8 mouse cellular contexts compared by ENCODE assay signal in the genomic region with DNA sequence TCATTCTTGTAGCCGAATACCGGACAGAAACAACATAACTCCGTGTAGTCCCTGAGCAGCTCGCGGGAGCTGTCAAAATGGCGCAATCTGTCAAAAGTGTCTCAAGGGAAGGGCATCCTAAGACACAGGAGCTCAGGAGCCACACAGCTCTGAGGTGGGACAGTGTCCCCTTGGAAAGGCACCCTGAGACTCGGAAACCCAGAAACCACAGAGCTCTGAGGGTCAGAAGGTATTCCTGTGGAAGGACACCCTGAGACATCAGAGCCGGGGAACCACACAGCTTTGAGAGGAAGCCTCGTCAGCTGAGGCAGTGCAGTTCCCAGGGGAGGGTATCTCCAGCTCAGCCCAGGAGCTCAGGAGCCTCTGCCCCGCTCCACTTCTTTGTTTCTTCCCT. TPM values are rescaled to one million over a fixed set of nuclear protein-coding genes. Genes with fewer than 3 reads are reported as not detected.
A peak's percentile ranks its signal among the peaks of the same experiment; 100 is the strongest.
DNase-seq lines count a peak whose midpoint lies in the region; ATAC-seq and TF ChIP-seq lines count a peak whose summit lies in the region.

No protein-coding gene starts in this region.

- no peak for TF ChIP-seq CTCF in bone marrow, adult 2 months (IDR thresholded peaks at IDR 0.05; ENCODE audit: control insufficient read depth, insufficient read depth, low read length)

- H3K36me3 ChIP-seq in forebrain, embryonic 13.5 days (ENCODE audit: poor library complexity, severe bottlenecking) = peaks cover 13% of the 10 kb centered on the region; the same call in 1 of the 2 replicates
- 0 out of 2 replicates have a peak, but pooled peaks cover 4% of the 10 kb centered on the region for H3K36me3 ChIP-seq in intestine, embryonic 16.5 days (ENCODE audit: control insufficient read depth, insufficient read depth, low read length)
- H3K36me3 ChIP-seq in midbrain, embryonic 13.5 days = no peaks in the 10 kb centered on the region

- H3K4me3 ChIP-seq in bone marrow, adult 2 months (replicated peaks; ENCODE audit: control insufficient read depth, low read depth, low read length) = peak overlapping the region; percentile 79
- peak overlapping the region; percentile 73 for H3K4me3 ChIP-seq in forebrain, embryonic 13.5 days
- H3K4me3 ChIP-seq in intestine, embryonic 16.5 days (ENCODE audit: low read length) = peak overlapping the region; percentile 94
- H3K4me3 ChIP-seq in midbrain, embryonic 13.5 days (replicated peaks) = peak overlapping the region; percentile 83

- H3K4me1 ChIP-seq in bone marrow, adult 2 months (ENCODE audit: control insufficient read depth, insufficient read depth, low read length) = peaks cover 2% of the 10 kb centered on the region
- H3K4me1 ChIP-seq in forebrain, embryonic 13.5 days = peaks cover 28% of the 10 kb centered on the region
- peaks cover 10% of the 10 kb centered on the region for H3K4me1 ChIP-seq in intestine, embryonic 16.5 days (ENCODE audit: control insufficient read depth, insufficient read depth, low read length)
- H3K4me1 ChIP-seq in midbrain, embryonic 13.5 days (replicated peaks) = peaks cover 21% of the 10 kb centered on the region

- peak overlapping the region; percentile 75 for H3K4me2 ChIP-seq in forebrain, embryonic 13.5 days
- peak overlapping the region; percentile 83 for H3K4me2 ChIP-seq in intestine, embryonic 16.5 days (ENCODE audit: low read depth, low read length)
- H3K4me2 ChIP-seq in midbrain, embryonic 13.5 days (replicated peaks) = peak overlapping the region; percentile 77

- peak; percentile 71 for ATAC-seq in forebrain, embryonic 13.5 days
- ATAC-seq in intestine, embryonic 16.5 days = peak; percentile 62
- peak; percentile 81 for ATAC-seq in midbrain, embryonic 13.5 days

- TF ChIP-seq POLR2A in bone marrow, adult 2 months (IDR thresholded peaks at IDR 0.05; ENCODE audit: borderline replicate concordance, control insufficient read depth, low read depth, low read length) = no peak

- WGBS in bone marrow, adult 2 months = 1% methylated on average over 10 of the region's 10 CpGs
- 2% methylated on average over 10 of the region's 10 CpGs for WGBS in forebrain, embryonic 13.5 days
- WGBS in intestine, embryonic 16.5 days = 4% methylated on average over 10 of the region's 10 CpGs
- WGBS in midbrain, embryonic 13.5 days = 3% methylated on average over 10 of the region's 10 CpGs

- H3K9me3 ChIP-seq in forebrain, embryonic 13.5 days (replicated peaks) = no peaks in the 10 kb centered on the region
- H3K9me3 ChIP-seq in intestine, embryonic 16.5 days (ENCODE audit: control insufficient read depth, low read length) = no peaks in the 10 kb centered on the region
- H3K9me3 ChIP-seq in midbrain, embryonic 13.5 days = no peaks in the 10 kb centered on the region

- H3K27me3 ChIP-seq in forebrain, embryonic 13.5 days = no peaks in the 10 kb centered on the region
- no peaks in the 10 kb centered on the region for H3K27me3 ChIP-seq in intestine, embryonic 16.5 days (replicated peaks; ENCODE audit: control insufficient read depth, insufficient read depth, low read length)
- no peaks in the 10 kb centered on the region for H3K27me3 ChIP-seq in midbrain, embryonic 13.5 days

- peak overlapping the region; percentile 94 for H3K27ac ChIP-seq in bone marrow, adult 2 months (ENCODE audit: control insufficient read depth, insufficient read depth, low read depth, low read length, poor library complexity)
- peak overlapping the region; percentile 95 for H3K27ac ChIP-seq in forebrain, embryonic 13.5 days
- peak overlapping the region; percentile 84 for H3K27ac ChIP-seq in intestine, embryonic 16.5 days (ENCODE audit: low read length)
- H3K27ac ChIP-seq in midbrain, embryonic 13.5 days = peak overlapping the region; percentile 98

- peak; percentile 38 for DNase-seq in kidney, postnatal 10 days
- DNase-seq in kidney, adult 9 months = no peak
- DNase-seq in layer of hippocampus, postnatal 36 days = no peak
- no peak for DNase-seq in c-Kit-positive CD71-positive TER-119-positive erythroid progenitor cells, embryonic 14.5 days (ENCODE audit: low spot score)

- peak overlapping the region; percentile 79 for H3K9ac ChIP-seq in forebrain, embryonic 13.5 days
- peak overlapping the region; percentile 71 for H3K9ac ChIP-seq in intestine, embryonic 16.5 days (ENCODE audit: low read depth, low read length)
- H3K9ac ChIP-seq in midbrain, embryonic 13.5 days (replicated peaks) = peak overlapping the region; percentile 82

RNA-seq across cellular contexts. Expression of gene Ckap2l, which starts 0.6 kb away (rescaled TPM):
- polyA plus RNA-seq in bone marrow, adult 2 months (2011; ENCODE audit: insufficient read depth, insufficient read length, low replicate concordance, missing spikeins) = 22.9 and 27.3 TPM in 2 replicates
- polyA plus RNA-seq in forebrain, embryonic 13.5 days (2015; fragmentation: Nextera tagmentation; extraction: Ambion mirVana) = 41.1 and 41.6 TPM in 2 replicates
- polyA plus RNA-seq in intestine, embryonic 16.5 days (2015; fragmentation: Nextera tagmentation; extraction: Ambion mirVana) = 30.9 and 32.7 TPM in 2 replicates
- polyA plus RNA-seq in midbrain, embryonic 13.5 days (2015; fragmentation: Nextera tagmentation; extraction: Ambion mirVana) = 18.3 and 19.3 TPM in 2 replicates
- under 1 TPM; 0.43 to 0.52 TPM for total RNA-seq in layer of hippocampus, postnatal 36 days (2021)

RNA-seq across cellular contexts. Expression of gene Il1a, which starts 12.2 kb away (rescaled TPM):
- polyA plus RNA-seq in bone marrow, adult 2 months (2011; ENCODE audit: insufficient read depth, insufficient read length, low replicate concordance, missing spikeins) = 2.8 and 5.9 TPM in 2 replicates
- polyA plus RNA-seq in forebrain, embryonic 13.5 days (2015; fragmentation: Nextera tagmentation; extraction: Ambion mirVana) = 0.22 and 0.23 TPM in 2 replicates
- polyA plus RNA-seq in intestine, embryonic 16.5 days (2015; fragmentation: Nextera tagmentation; extraction: Ambion mirVana) = 1.3 and 3.1 TPM in 2 replicates
- 0.12 and 0.32 TPM in 2 replicates for polyA plus RNA-seq in midbrain, embryonic 13.5 days (2015; fragmentation: Nextera tagmentation; extraction: Ambion mirVana)
- total RNA-seq in layer of hippocampus, postnatal 36 days (2021) = under 1 TPM; 0.40 to 0.63 TPM
